Mouse (Mus musculus) thymus, adult 2 months (tissue): Measurements from ENCODE around the gene Cerkl. TPM values are rescaled to one million over a fixed set of nuclear protein-coding genes. Genes with fewer than 3 reads are reported as not detected.
A peak's percentile ranks its signal among the peaks of the same experiment; 100 is the strongest.

Source experiments
- DNase-seq: peaks from one replicate; pipeline ENCODE4 v3.0.0; 2021
- H3K27ac ChIP-seq: fragments of 200-500 bp; 2 replicates; pipeline ENCODE4 v1.5.1; 2012; ENCODE audit warnings: low read length, control low read depth; ENCODE audit not compliant: control insufficient read depth, insufficient read depth
- H3K27me3 ChIP-seq: fragments of 200-500 bp; 2 replicates; pipeline ENCODE4 v1.6.1; 2012; ENCODE audit warnings: mild to moderate bottlenecking, low read length, moderate library complexity, mixed read lengths; ENCODE audit not compliant: control insufficient read depth, insufficient read depth
- H3K36me3 ChIP-seq: fragments of 200-500 bp; 2 replicates; pipeline ENCODE4 v1.6.1; 2012; ENCODE audit warnings: mild to moderate bottlenecking, low read length, moderate library complexity; ENCODE audit not compliant: control insufficient read depth, insufficient read depth
- H3K4me1 ChIP-seq: fragments of 200-500 bp; replicated peaks from 2 replicates; pipeline ENCODE4 v1.6.1; 2012; ENCODE audit warnings: low read length; ENCODE audit not compliant: control insufficient read depth, insufficient read depth
- H3K4me3 ChIP-seq: fragments of 200-500 bp; 2 replicates; pipeline ENCODE4 v1.5.1; 2012; ENCODE audit warnings: mild to moderate bottlenecking, low read length, control low read depth, moderate library complexity; ENCODE audit not compliant: control insufficient read depth, insufficient read depth
- CTCF ChIP-seq: fragments of 200-500 bp; IDR thresholded peaks from 2 replicates; pipeline ENCODE4 v1.5.1; 2012; ENCODE audit warnings: mild to moderate bottlenecking, control low read depth, low read length, moderate library complexity, borderline replicate concordance; ENCODE audit not compliant: control insufficient read depth, poor library complexity, insufficient read depth; ENCODE audit errors: extremely low read depth
- POLR2A ChIP-seq: fragments of 200-500 bp; IDR thresholded peaks from 2 replicates; pipeline ENCODE4 v1.6.1; 2012; ENCODE audit warnings: mild to moderate bottlenecking, low read length, control low read depth, moderate library complexity; ENCODE audit not compliant: control insufficient read depth, poor library complexity, insufficient read depth; ENCODE audit errors: extremely low read depth
- WGBS: fragments of 180-500 bp; shearing (Covaris S2); methylation state at CpG from one replicate; pipeline ENCODE4 v1.1.7; 2018; 5-methylcytosine and 5-hydroxymethylcytosine counted together
- polyA plus RNA-seq: library from polyadenylated mRNA; depleted of rRNA; stranded (reverse); fragments of >200 nt; gene quantifications from 2 replicates; pipeline ENCODE4 v1.2.3, GENCODE M21; 2012

Cerkl gene
- polyA plus RNA-seq, 1 experiment: 1.6 TPM

- Histone ChIP-seq H3K36me3 (no peaks in the 10 kb centered on the region), H3K4me1 (peaks cover 7% of the 10 kb centered on the region), H3K4me3 (peak overlapping the region; percentile 61; the same call in 1 of the 2 replicates), H3K27me3 (no peaks in the 10 kb centered on the region), H3K27ac (no peak overlapping the region)
- 95% methylated on average over 4 of the region's 4 CpGs for WGBS
- TF ChIP-seq CTCF (no peak), POLR2A (no peak)
- DNase-seq: no peak
Observed at GRCm38 (mm10) chr2:79369905-79370304, 86.7 kb downstream of the Cerkl start.

GRCm38 (mm10) chr2:79369061-79369524, 87.5 kb downstream of the Cerkl start:
- TF ChIP-seq CTCF (no peak), POLR2A (no peak)
- WGBS: 96% methylated on average over 7 of the region's 7 CpGs
- Histone ChIP-seq H3K4me1 (peaks cover 7% of the 10 kb centered on the region), H3K36me3 (no peaks in the 10 kb centered on the region), H3K27ac (no peak overlapping the region), H3K27me3 (no peaks in the 10 kb centered on the region), H3K4me3 (no peak overlapping the region)
- no peak for DNase-seq

DNA sequence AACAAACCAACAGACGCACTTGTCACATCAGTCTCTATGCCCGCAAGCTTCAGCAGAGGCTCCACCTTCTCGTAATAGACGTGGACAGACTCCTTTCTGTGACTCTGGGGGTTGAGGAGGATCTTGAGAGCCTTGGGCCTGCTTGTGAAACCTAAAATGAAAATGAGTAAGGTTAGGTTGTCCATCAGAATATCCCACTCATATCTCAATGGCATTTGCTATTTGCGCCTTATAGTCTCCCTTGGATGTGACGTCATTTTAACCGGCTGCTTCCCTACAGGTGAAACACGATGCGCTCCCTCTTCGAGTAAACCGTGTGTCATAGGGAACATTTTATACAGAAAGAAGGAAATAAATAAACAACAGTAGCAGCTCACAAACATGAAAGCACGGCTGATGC, 87.9 kb downstream of the Cerkl start:
- no peaks in the 10 kb centered on the region for H3K36me3 ChIP-seq
- TF ChIP-seq CTCF (no peak), POLR2A (no peak)
- no peaks in the 10 kb centered on the region for H3K27me3 ChIP-seq
- no peak for DNase-seq
- WGBS: 96% methylated on average over 12 of the region's 12 CpGs
- H3K4me1 ChIP-seq: peaks cover 7% of the 10 kb centered on the region
- H3K4me3 ChIP-seq: no peak overlapping the region
- no peak overlapping the region for H3K27ac ChIP-seq

DNA sequence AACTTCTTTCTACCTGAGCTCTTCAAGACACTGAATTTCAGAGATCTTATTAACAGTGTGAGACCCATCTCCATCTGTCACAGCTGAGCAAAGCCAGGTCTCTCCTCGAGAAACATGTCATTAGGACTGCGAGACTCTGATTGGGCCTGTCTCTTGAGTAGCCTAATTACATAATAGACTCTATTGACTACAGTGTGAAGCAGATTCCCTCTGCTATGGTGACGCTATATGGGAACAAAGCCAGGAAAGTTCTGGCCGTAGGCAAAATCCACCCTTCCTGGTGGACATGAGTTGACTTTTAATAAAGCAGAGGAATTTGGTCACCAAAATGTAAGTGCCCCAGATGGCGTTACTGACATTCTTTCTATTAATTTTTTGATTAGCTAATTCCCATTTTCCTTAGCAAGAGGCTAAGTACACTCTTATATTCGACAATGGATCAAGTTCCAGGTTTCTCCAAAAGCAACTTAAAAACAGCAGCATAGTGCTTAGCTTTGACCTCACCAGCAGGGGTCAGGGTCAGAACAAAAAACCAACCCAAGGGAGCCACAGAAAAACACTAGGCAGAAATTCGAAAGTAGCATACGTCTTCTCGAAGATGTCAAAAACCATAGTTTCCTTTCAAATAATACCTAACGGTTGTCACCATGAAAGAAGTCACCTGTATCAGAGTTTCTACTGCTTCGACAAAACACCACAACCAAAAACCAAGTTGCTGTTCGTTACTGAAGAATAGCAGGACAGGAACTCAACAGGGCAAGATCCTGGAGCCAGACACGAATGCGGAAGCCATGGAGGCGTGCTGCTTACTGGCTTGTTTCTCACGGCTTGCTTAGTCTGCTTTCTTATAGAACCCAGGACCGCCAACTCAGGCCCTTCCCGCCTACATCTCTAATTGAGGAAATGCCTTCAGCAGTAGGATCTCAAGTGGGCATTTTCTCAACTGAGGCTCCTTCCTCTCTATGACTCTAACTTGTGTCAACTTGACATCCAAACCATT, 88.8 kb downstream of the Cerkl start:
- TF ChIP-seq CTCF: no peak
- TF ChIP-seq POLR2A: no peak
- H3K27me3 ChIP-seq: no peaks in the 10 kb centered on the region
- H3K27ac ChIP-seq: no peak overlapping the region
- H3K4me1 ChIP-seq: peaks cover 7% of the 10 kb centered on the region
- peak; percentile 12 for DNase-seq
- no peaks in the 10 kb centered on the region for H3K36me3 ChIP-seq
- no peak overlapping the region for H3K4me3 ChIP-seq
- 79% methylated on average over 18 of the region's 18 CpGs for WGBS

GRCm38 (mm10) chr2:79363920-79364319, 92.7 kb downstream of the Cerkl start:
- no peak overlapping the region for H3K4me3 ChIP-seq
- TF ChIP-seq POLR2A (no peak), CTCF (no peak)
- no peaks in the 10 kb centered on the region for H3K36me3 ChIP-seq
- H3K27ac ChIP-seq: no peak overlapping the region
- 67% methylated on average over 6 of the region's 6 CpGs for WGBS
- H3K4me1 ChIP-seq: no peaks in the 10 kb centered on the region
- H3K27me3 ChIP-seq: no peaks in the 10 kb centered on the region
- no peak for DNase-seq

- 83% methylated on average over 6 of the region's 6 CpGs for WGBS
- no peak for DNase-seq
- TF ChIP-seq CTCF (no peak), POLR2A (no peak)
Observed at GRCm38 (mm10) chr2:79362029-79362428, 94.6 kb downstream of the Cerkl start.

More at GRCm38 (mm10) chr2:79362029-79362428, 94.6 kb downstream of the Cerkl start:
- Histone ChIP-seq H3K4me1 (no peaks in the 10 kb centered on the region), H3K4me3 (no peak overlapping the region), H3K27ac (no peak overlapping the region), H3K27me3 (no peaks in the 10 kb centered on the region), H3K36me3 (no peaks in the 10 kb centered on the region)
